Mouse (Mus musculus) stomach, embryonic 14.5 days (tissue): ENCODE results near the gene Btbd2. TPM values are rescaled to one million over a fixed set of nuclear protein-coding genes. Genes with fewer than 3 reads are reported as not detected.

ENCODE experiments used
- ATAC-seq: fragments of 200-750 bp; cut with Nextera tagmentation; 2 replicates; pipeline ENCODE4 v1.8.0; 2017; ENCODE audit warnings: low read depth, moderate TSS enrichment; ENCODE audit not compliant: insufficient number of reproducible peaks, insufficient read depth, low FRiP score
- H3K27ac ChIP-seq: fragments of 300-500 bp; sonication (generic); 2 replicates; pipeline ENCODE4 v1.5.1; 2014; ENCODE audit warnings: mild to moderate bottlenecking, low read length, moderate library complexity, mixed read lengths
- H3K27me3 ChIP-seq: fragments of 300-500 bp; sonication (generic); 2 replicates; pipeline ENCODE4 v1.6.1; 2014; ENCODE audit warnings: low read length, control low read depth, mixed read lengths; ENCODE audit not compliant: control insufficient read depth, insufficient read depth
- H3K36me3 ChIP-seq: fragments of 300-500 bp; sonication (generic); 2 replicates; pipeline ENCODE4 v1.6.1; 2014; ENCODE audit warnings: mild to moderate bottlenecking, control low read depth, low read length, moderate library complexity, mixed read lengths; ENCODE audit not compliant: control insufficient read depth, insufficient read depth
- H3K4me1 ChIP-seq: fragments of 300-500 bp; sonication (generic); 2 replicates; pipeline ENCODE4 v1.6.1; 2014; ENCODE audit warnings: low read length, control low read depth, mixed read lengths; ENCODE audit not compliant: control insufficient read depth, insufficient read depth
- H3K4me2 ChIP-seq: fragments of 300-500 bp; sonication (generic); replicated peaks from 2 replicates; pipeline ENCODE4 v1.6.1; 2014; ENCODE audit warnings: low read depth, low read length, control low read depth
- H3K4me3 ChIP-seq: fragments of 300-500 bp; sonication (generic); 2 replicates; pipeline ENCODE4 v1.5.1; 2014; ENCODE audit warnings: low read depth, low read length, control low read depth
- H3K9ac ChIP-seq: fragments of 300-500 bp; sonication (generic); replicated peaks from 2 replicates; pipeline ENCODE4 v1.6.1; 2014; ENCODE audit warnings: low read depth, mild to moderate bottlenecking, control low read depth, low read length, moderate library complexity, mixed read lengths
- H3K9me3 ChIP-seq: fragments of 300-500 bp; sonication (generic); 2 replicates; pipeline ENCODE4 v1.6.1; 2016; ENCODE audit warnings: low read depth, low read length, control low read depth; ENCODE audit not compliant: control insufficient read depth
- WGBS: fragments of 180-500 bp; shearing (Covaris S2); extraction: QIAGEN DNeasy Blood & Tissue Kit; methylation state at CpG from one replicate; pipeline ENCODE4 v1.1.7; 2014; 5-methylcytosine and 5-hydroxymethylcytosine counted together
- polyA plus RNA-seq: library from polyadenylated mRNA; unstranded; fragments of >200 nt; fragmentation: Nextera tagmentation; extraction: Ambion mirVana; gene quantifications from 2 replicates; pipeline ENCODE4 v1.2.1, GENCODE M21; 2014

Gene Btbd2
- polyA plus RNA-seq, 1 experiment from 2014 or later: 46.3 TPM

DNA sequence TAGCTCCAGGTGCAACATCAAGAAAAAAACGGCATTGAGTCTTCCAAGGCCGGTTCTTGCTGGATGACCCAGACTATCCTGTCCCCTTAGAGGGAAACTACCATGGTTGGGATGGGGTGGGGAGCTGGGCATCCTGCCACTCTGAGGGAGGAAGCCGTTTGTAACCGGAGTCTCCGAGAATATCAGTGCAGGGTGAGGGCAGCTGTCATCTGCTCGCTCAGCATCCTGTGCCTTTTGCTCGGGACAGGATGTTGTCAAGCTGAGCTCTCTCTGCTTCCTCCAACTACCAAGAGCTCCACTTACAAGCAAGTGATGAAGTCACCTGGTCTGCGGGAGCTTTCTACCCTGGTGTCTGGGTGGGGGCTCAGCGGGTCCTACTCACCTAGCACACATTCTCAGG, 38.7 kb downstream of the Btbd2 start:
- no peak overlapping the region for H3K27ac ChIP-seq
- ATAC-seq: no peak
- H3K9ac ChIP-seq: no peak overlapping the region
- no peaks in the 10 kb centered on the region for H3K27me3 ChIP-seq
- WGBS: 83% methylated on average over 9 of the region's 9 CpGs
- H3K4me3 ChIP-seq: no peak overlapping the region
- peaks cover 4% of the 10 kb centered on the region; the same call in 1 of the 2 replicates for H3K4me1 ChIP-seq
- peaks cover 26% of the 10 kb centered on the region for H3K36me3 ChIP-seq
- H3K9me3 ChIP-seq: no peaks in the 10 kb centered on the region
- no peak overlapping the region for H3K4me2 ChIP-seq

DNA sequence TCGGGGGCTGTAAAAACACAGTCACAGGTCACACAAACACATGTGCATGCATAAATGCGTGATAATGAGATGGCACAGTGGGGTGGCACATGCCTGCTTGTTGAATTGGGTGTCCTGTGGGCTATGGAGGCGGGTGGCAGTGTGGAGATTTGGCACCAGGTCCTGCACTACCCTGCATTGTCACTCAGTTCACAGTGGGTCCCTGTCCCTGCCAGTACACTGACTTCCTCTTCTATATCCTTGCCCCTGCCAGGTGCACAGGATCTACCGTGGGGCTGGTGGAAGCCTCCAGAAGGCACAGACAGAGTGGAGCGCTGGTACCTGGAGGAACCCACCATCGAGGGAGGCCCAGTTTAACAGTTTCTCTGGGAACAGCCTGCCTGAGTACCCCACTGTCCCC, 42.5 kb downstream of the Btbd2 start:
- Histone ChIP-seq H3K4me2 (no peak overlapping the region), H3K36me3 (peaks cover 45% of the 10 kb centered on the region), H3K9ac (no peak overlapping the region), H3K27me3 (no peaks in the 10 kb centered on the region), H3K4me1 (no peaks in the 10 kb centered on the region), H3K4me3 (no peak overlapping the region), H3K27ac (no peak overlapping the region), H3K9me3 (no peaks in the 10 kb centered on the region)
- WGBS: 92% methylated on average over 6 of the region's 6 CpGs
- ATAC-seq: no peak

DNA sequence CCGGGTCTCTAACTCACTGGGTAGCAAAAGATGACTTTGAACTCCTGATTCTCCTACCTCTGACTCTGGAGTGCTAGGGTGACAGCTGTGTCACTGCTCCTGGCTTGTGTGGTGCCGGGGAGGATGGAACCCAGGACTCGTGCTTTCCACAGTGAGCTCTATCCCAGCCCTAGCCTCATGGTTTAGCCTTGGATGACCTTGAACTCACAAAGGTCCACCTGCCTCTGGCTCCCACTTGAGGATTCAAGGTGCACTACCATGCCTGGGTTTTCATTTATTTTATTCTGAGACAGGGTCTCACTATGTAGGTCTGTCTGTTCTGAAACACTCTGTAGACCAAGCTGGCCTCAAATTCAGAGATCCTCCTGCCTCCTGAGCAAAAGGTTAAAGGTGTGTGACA, 43.0 kb downstream of the Btbd2 start:
- 82% methylated on average over 3 of the region's 3 CpGs for WGBS
- H3K27ac ChIP-seq: no peak overlapping the region

DNA sequence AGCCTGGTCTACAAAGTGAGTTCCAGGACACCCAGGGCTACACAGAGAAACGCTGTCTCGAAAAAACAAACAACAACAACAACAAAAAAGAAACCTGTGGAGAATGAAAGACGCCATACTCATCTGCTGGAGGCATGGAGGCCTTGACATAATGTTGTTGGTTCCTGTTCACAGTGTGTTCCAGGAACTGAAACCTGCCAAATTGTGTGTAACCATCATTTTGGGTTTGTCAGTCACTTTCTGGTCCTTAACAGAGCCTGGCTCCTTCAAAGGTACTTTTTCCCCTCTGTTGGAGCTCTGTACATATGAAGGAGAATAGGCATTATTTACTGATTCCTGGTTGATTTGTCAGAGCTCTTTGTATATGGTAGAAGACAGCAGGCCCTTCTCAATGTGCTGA, 45.0 kb downstream of the Btbd2 start:
- peaks cover 67% of the 10 kb centered on the region for H3K36me3 ChIP-seq
- WGBS: 95% methylated on average over 3 of the region's 3 CpGs

More for the DNA sequence above, 43.0 kb downstream of the Btbd2 start:
- no peaks in the 10 kb centered on the region for H3K27me3 ChIP-seq
- no peaks in the 10 kb centered on the region for H3K4me1 ChIP-seq
- H3K36me3 ChIP-seq: peaks cover 48% of the 10 kb centered on the region
- no peaks in the 10 kb centered on the region for H3K9me3 ChIP-seq
- no peak overlapping the region for H3K4me2 ChIP-seq
- ATAC-seq: no peak
- H3K4me3 ChIP-seq: no peak overlapping the region
- H3K9ac ChIP-seq: no peak overlapping the region

DNA sequence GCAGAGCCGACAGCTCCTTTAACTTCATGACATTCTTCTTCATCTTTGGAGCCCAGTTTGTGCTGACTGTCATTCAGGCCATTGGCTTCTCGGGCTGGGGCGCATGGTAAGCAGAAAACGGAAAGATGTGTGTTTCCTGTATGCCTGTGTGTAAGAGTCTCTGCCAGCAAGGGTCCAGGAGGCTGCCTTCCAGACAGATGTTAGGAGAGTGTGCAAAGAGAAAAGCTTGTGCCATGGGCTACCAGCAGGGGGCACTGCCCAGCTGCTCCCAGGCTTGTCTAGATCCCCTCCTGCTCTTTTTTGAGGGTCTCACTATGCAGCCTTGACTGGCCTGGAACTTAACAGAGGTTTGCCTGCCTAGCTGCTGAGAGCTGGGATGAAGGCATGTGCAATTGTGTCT, 45.8 kb downstream of the Btbd2 start:
- H3K27ac ChIP-seq: no peak overlapping the region
- 67% methylated on average over 4 of the region's 4 CpGs for WGBS
- H3K4me3 ChIP-seq: no peak overlapping the region
- H3K9me3 ChIP-seq: no peaks in the 10 kb centered on the region
- H3K27me3 ChIP-seq: no peaks in the 10 kb centered on the region
- H3K4me2 ChIP-seq: no peak overlapping the region
- H3K36me3 ChIP-seq: peaks cover 76% of the 10 kb centered on the region
- H3K9ac ChIP-seq: no peak overlapping the region
- no peaks in the 10 kb centered on the region for H3K4me1 ChIP-seq
- ATAC-seq: no peak

More for the DNA sequence above, 45.0 kb downstream of the Btbd2 start:
- no peaks in the 10 kb centered on the region for H3K27me3 ChIP-seq
- H3K4me3 ChIP-seq: no peak overlapping the region
- no peak for ATAC-seq
- H3K4me1 ChIP-seq: no peaks in the 10 kb centered on the region
- H3K9ac ChIP-seq: no peak overlapping the region
- H3K27ac ChIP-seq: no peak overlapping the region
- no peak overlapping the region for H3K4me2 ChIP-seq
- no peaks in the 10 kb centered on the region for H3K9me3 ChIP-seq

DNA sequence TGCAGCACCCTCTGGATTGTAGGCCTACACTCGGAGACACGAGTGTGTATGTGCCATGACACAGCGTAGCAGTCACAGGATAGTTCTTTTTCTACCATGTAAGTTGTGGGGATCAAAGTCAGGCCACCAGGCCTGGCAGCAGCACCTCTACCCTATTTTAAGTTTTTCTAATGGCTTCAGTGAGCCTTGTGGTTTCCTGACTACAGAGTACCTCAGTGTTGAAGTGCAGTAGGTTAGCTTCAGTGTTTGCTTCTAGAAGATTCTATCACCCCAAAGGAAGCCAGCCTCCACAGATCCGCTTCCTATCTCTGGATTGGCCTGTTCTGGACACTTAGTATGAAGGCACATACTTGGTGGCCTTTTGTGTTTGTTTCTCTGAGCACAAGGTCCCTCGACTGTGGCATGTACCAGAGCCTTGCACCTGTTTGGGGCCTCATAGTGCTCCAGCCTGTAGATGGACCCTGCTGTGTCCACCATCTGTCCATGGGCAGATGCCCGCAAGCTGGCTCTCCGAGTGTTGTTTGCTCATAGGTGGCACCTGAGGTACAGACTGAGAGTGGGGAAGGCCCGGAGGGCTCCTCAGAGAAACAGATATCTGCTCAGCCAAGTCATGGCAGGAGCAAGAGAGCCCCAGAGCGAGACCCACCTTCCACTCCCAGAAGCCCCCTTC, 46.6 kb downstream of the Btbd2 start:
- 89% methylated on average over 9 of the region's 9 CpGs for WGBS
- no peaks in the 10 kb centered on the region for H3K27me3 ChIP-seq
- no peak overlapping the region for H3K4me3 ChIP-seq
- no peak overlapping the region for H3K9ac ChIP-seq
- ATAC-seq: no peak
- H3K4me1 ChIP-seq: no peaks in the 10 kb centered on the region
- no peak overlapping the region for H3K27ac ChIP-seq
- no peaks in the 10 kb centered on the region for H3K9me3 ChIP-seq
- H3K36me3 ChIP-seq: peaks cover 71% of the 10 kb centered on the region
- no peak overlapping the region for H3K4me2 ChIP-seq

DNA sequence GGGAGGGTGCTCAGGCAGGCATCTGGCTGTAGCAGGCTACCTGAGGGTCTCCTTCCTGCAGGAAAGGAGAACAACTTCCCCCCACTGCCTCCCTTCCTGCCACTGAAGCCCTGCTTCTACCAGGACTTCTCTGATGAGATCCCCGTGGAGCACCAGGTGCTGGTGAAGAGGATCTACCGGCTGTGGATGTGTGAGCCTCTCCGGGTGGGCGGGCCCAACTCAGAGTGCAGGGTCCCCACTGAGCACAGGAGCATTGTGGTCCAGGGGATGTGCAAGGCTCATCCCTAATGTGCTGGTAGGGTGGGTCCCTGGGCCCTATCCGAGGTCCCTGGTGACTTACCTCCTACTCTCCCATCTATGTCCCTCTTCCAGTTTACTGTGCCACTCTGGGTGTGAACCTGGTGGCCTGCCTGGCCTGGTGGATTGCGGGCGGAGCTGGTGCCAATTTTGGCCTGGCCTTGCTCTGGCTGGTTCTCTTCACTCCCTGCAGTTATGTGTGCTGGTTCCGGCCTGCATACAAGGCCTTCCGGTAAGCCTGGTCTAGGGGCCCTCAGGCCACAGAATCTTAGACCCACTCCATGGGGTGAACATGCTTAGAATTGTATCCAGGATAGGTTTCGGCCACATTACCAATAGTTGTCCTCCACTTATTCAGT, 47.5 kb downstream of the Btbd2 start:
- H3K4me2 ChIP-seq: no peak overlapping the region
- 87% methylated on average over 10 of the region's 10 CpGs for WGBS
- no peaks in the 10 kb centered on the region for H3K9me3 ChIP-seq
- H3K9ac ChIP-seq: no peak overlapping the region
- ATAC-seq: no peak
- no peak overlapping the region for H3K27ac ChIP-seq
- no peaks in the 10 kb centered on the region for H3K4me1 ChIP-seq
- H3K4me3 ChIP-seq: no peak overlapping the region
- peaks cover 62% of the 10 kb centered on the region for H3K36me3 ChIP-seq
- H3K27me3 ChIP-seq: no peaks in the 10 kb centered on the region

DNA sequence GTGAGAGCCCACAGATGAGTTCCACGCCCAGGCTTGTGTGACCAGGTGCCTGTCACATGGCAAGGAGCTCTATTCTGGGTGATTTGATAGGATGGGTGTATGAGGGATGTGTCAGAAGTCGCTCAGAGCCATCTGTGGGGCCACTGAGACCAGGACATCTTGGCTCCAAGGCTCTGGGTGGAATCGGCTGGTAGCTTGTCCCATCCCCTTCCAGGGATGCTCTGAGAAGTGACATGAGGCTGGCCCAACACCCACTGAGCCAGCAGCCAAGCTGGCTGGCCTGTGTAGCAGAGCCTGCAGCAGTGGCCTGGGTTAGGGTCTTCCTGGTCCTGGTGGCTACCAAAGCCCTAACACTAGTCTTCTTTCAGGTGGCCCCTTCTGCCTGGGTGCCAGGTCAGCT, 48.4 kb downstream of the Btbd2 start:
- ATAC-seq: no peak
- Histone ChIP-seq H3K9me3 (no peaks in the 10 kb centered on the region), H3K4me1 (peaks cover 7% of the 10 kb centered on the region), H3K27me3 (no peaks in the 10 kb centered on the region), H3K36me3 (peaks cover 53% of the 10 kb centered on the region), H3K4me2 (no peak overlapping the region), H3K4me3 (no peak overlapping the region), H3K9ac (no peak overlapping the region), H3K27ac (no peak overlapping the region)
- 91% methylated on average over 3 of the region's 3 CpGs for WGBS
